Mouse (Mus musculus): ENCODE data around the gene Tnni3. TPM values are rescaled to one million over a fixed set of nuclear protein-coding genes. Genes with fewer than 3 reads are reported as not detected.

Gene Tnni3
- 1 to 10 TPM in 1 of 2 experiments, under 1 TPM in 1; 0.12 to 3.6 TPM for polyA plus RNA-seq (2012; fragmentation: generic; extraction: Trizol)

GRCm38 (mm10) chr7:4524212-4524922 is at the start of gene Tnni3:
Gene Tnni3 (minus strand): TSS chr7:4524229.

GRCm38 (mm10) chr7:4547221-4547641 is 23.2 kb upstream of the Tnni3 start, which contains the start of gene Syt5:
Gene Syt5 (minus strand): TSS chr7:4547541.

GRCm38 (mm10) chr7:4532005-4532729 is 8.1 kb upstream of the Tnni3 start, which contains the start of gene Dnaaf3:
Gene Dnaaf3 (minus strand): TSS chr7:4532453.

GRCm38 (mm10) chr7:4516332-4517050 is 7.5 kb downstream of the Tnni3 start, which contains the start of gene Tnnt1:
Gene Tnnt1 (minus strand): TSS chr7:4516382.

GRCm38 (mm10) chr7:4501558-4502397 is 22.3 kb downstream of the Tnni3 start, which contains the start of gene Ppp1r12c:
Gene Ppp1r12c (minus strand): TSS chr7:4501680.

Other genes with a start within 250 kb of the Tnni3 start
- gene Ncr1, start 186.5 kb downstream of the Tnni3 start, polyA plus RNA-seq (2012; fragmentation: generic; extraction: Trizol), result not detected
- not detected for gene Gp6, start 126.5 kb downstream of the Tnni3 start, polyA plus RNA-seq (2012; fragmentation: generic; extraction: Trizol)
- gene Rdh13, start 78.6 kb downstream of the Tnni3 start, polyA plus RNA-seq (2012; fragmentation: generic; extraction: Trizol), result 1 to 10 TPM; 2.8 to 7.2 TPM
- gene Eps8l1, start 63.6 kb downstream of the Tnni3 start, polyA plus RNA-seq (2012; fragmentation: generic; extraction: Trizol), result 1 to 10 TPM in 1 of 2 experiments, under 1 TPM in 1; 0.28 to 1.1 TPM
- 10 to 100 TPM; 35.2 to 55.0 TPM for gene Ppp1r12c, start 22.5 kb downstream of the Tnni3 start, polyA plus RNA-seq (2012; fragmentation: generic; extraction: Trizol)
- 1 to 10 TPM in 1 of 2 experiments, under 1 TPM in 1; 0.04 to 4.4 TPM for gene Tnnt1, start 7.8 kb downstream of the Tnni3 start, polyA plus RNA-seq (2012; fragmentation: generic; extraction: Trizol)
- 1 to 10 TPM; 2.1 to 3.7 TPM for gene Dnaaf3, start 8.2 kb upstream of the Tnni3 start, polyA plus RNA-seq (2012; fragmentation: generic; extraction: Trizol)
- gene Syt5, start 23.3 kb upstream of the Tnni3 start, polyA plus RNA-seq (2012; fragmentation: generic; extraction: Trizol), result under 1 TPM in 1 of 2 experiments, not detected in 1; 0.04 TPM
- not detected for gene Ptprh, start 79.8 kb upstream of the Tnni3 start, polyA plus RNA-seq (2012; fragmentation: generic; extraction: Trizol)
- 1 to 10 TPM; 1.9 to 4.9 TPM for gene Tmem86b, start 107.2 kb upstream of the Tnni3 start, polyA plus RNA-seq (2012; fragmentation: generic; extraction: Trizol)
- gene Ppp6r1, start 134.8 kb upstream of the Tnni3 start, polyA plus RNA-seq (2012; fragmentation: generic; extraction: Trizol), result 10 to 100 TPM; 24.9 to 47.9 TPM
- 100 to 1,000 TPM in 1 of 2 experiments, 10 to 100 TPM in 1; 56.4 to 125 TPM for gene Hspbp1, start 160.8 kb upstream of the Tnni3 start, polyA plus RNA-seq (2012; fragmentation: generic; extraction: Trizol)
- 10 to 100 TPM in 1 of 2 experiments, 1 to 10 TPM in 1; 3.8 to 11.2 TPM for gene Brsk1, start 166.4 kb upstream of the Tnni3 start, polyA plus RNA-seq (2012; fragmentation: generic; extraction: Trizol)
- under 1 TPM; 0.02 to 0.27 TPM for gene Tmem150b, start 201.0 kb upstream of the Tnni3 start, polyA plus RNA-seq (2012; fragmentation: generic; extraction: Trizol)
- 10 to 100 TPM in 1 of 2 experiments, 1 to 10 TPM in 1; 6.4 to 30.2 TPM for gene Kmt5c, start 215.9 kb upstream of the Tnni3 start, polyA plus RNA-seq (2012; fragmentation: generic; extraction: Trizol)
- gene Cox6b2, start 228.9 kb upstream of the Tnni3 start, polyA plus RNA-seq (2012; fragmentation: generic; extraction: Trizol), result under 1 TPM; 0.08 to 0.26 TPM
- not detected for gene Fam71e2, start 247.1 kb upstream of the Tnni3 start, polyA plus RNA-seq (2012; fragmentation: generic; extraction: Trizol)